Mouse (Mus musculus) spleen, adult 2 months (tissue): ENCODE measurements around the gene Sfxn2.

ENCODE experiments used
- CTCF ChIP-seq: fragments of 200-500 bp; IDR thresholded peaks from 2 replicates; pipeline ENCODE4 v1.5.1; 2011; ENCODE audit warnings: mild to moderate bottlenecking, inconsistent platforms; ENCODE audit not compliant: insufficient read depth, insufficient read length, insufficient replicate concordance; ENCODE audit errors: extremely low read depth
- POLR2A ChIP-seq: fragments of 200-500 bp; IDR thresholded peaks from 2 replicates; pipeline ENCODE4 v1.6.1; 2011; ENCODE audit warnings: low read depth, low read length, inconsistent platforms

DNA sequence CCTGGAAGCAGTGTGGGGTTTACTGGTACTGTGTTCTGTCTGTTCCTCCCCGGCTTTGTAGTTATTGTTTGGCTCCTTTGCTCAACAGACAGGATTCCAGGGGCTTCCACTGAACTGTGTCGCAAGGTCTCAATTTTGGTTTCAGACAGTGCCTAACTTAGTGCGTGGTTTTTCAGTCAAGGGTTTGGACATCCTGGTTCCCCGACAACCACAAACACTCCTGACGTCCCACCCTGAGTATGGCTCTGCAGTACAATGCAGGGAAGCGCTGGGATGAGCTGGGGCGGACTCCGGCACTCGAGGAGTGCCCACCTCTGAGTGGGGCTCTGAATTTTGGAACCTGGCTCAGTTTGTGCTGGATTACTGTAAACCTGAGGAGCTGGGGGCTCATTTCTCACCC is 56.6 kb downstream of the Sfxn2 start:
- no peak for TF ChIP-seq CTCF
- TF ChIP-seq POLR2A = no peak
